ENCODE assay signal across 15 mouse cellular contexts in the genomic region with DNA sequence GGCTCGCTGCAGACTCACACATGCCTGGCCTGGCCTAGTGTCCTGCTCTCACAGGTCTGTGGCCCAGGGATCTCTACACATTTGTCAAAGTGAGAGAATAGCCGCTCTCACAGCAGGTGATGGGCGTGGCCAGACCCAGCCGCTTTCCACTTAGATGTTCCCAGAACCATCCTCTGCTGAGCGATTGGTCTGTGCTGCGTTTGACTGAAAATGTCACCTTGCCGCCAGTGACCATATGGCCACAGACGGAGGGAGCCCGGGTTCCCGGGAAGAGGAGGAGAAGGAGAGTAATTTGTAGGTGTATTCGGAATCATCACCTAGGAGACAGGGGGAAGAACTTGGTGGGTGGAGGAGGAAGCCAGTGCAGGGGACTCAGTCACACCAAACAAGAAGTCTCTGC. TPM values are rescaled to one million over a fixed set of nuclear protein-coding genes. Genes with fewer than 3 reads are reported as not detected.
"Had no signal": no experiment of that assay in that cellular context is flagged by ENCODE, and none has a peak within 500 bp of the region (broad histone marks: within the 10 kb centered on the region; RNA-seq: fewer than 3 reads in every experiment).

No protein-coding gene starts in this region.

- H3K4me2 ChIP-seq: limb, embryonic 12.5 days; midbrain, embryonic 11.5 days; midbrain, embryonic 15.5 days; neural tube, embryonic 12.5 days had no signal

- H3K27ac ChIP-seq: limb, embryonic 12.5 days; midbrain, embryonic 15.5 days; neural tube, embryonic 12.5 days had no signal

- H3K9me3 ChIP-seq: midbrain, embryonic 15.5 days had no signal

- H3K4me3 ChIP-seq: limb, embryonic 12.5 days; midbrain, embryonic 15.5 days; neural tube, embryonic 12.5 days had no signal

- DNase-seq: kidney, adult 2 months; kidney, postnatal 36 days; layer of hippocampus, adult 9-11 months; layer of hippocampus, postnatal 36 days; lung, adult 2 months; lung, postnatal 36 days; right cerebral cortex, postnatal 4 days; spleen, adult 18-20 months; thymus, adult 18-20 months; thymus, postnatal 14 days had no signal

- H3K36me3 ChIP-seq: limb, embryonic 12.5 days; midbrain, embryonic 15.5 days; neural tube, embryonic 12.5 days had no signal

- ATAC-seq: midbrain, embryonic 15.5 days had no signal

- H3K9ac ChIP-seq: limb, embryonic 12.5 days; midbrain, embryonic 15.5 days; neural tube, embryonic 12.5 days had no signal

- H3K27me3 ChIP-seq: limb, embryonic 12.5 days; midbrain, embryonic 15.5 days; neural tube, embryonic 12.5 days had no signal

RNA-seq across cellular contexts. Expression of a gene that starts 27.4 kb away (rescaled TPM):
- polyA plus RNA-seq: liver, adult 2 months had no signal
